Mouse (Mus musculus) liver, embryonic 15.5 days (tissue): ENCODE measurements at regions not wholly inside any gene's neighbourhood (a gene's known extent, or its start where the extent isn't known, plus 50 kb on each side); places are given as distances from the start of the nearest gene placed in this dataset.

Experiments
- ATAC-seq: fragments of 200-750 bp; cut with Nextera tagmentation; 2 replicates; pipeline ENCODE4 v1.8.0; 2017; ENCODE audit warnings: moderate number of reproducible peaks, mild to moderate bottlenecking, moderate library complexity; ENCODE audit not compliant: insufficient read depth
- H3K27ac ChIP-seq: fragments of 300-500 bp; sonication (generic); replicated peaks from 2 replicates; pipeline ENCODE4 v1.5.1; 2015; ENCODE audit warnings: mild to moderate bottlenecking, inconsistent platforms
- H3K27me3 ChIP-seq: fragments of 300-500 bp; sonication (generic); 2 replicates; pipeline ENCODE4 v1.6.1; 2015; ENCODE audit warnings: mild to moderate bottlenecking, inconsistent platforms
- H3K36me3 ChIP-seq: fragments of 300-500 bp; sonication (generic); replicated peaks from 2 replicates; pipeline ENCODE4 v1.6.1; 2015; ENCODE audit warnings: moderate library complexity, mild to moderate bottlenecking, inconsistent platforms
- H3K4me1 ChIP-seq: fragments of 300-500 bp; sonication (generic); replicated peaks from 2 replicates; pipeline ENCODE4 v1.6.1; 2015; ENCODE audit warnings: inconsistent platforms
- H3K4me2 ChIP-seq: fragments of 300-500 bp; sonication (generic); 2 replicates; pipeline ENCODE4 v1.6.1; 2015; ENCODE audit warnings: moderate library complexity, mild to moderate bottlenecking, inconsistent platforms
- H3K4me3 ChIP-seq: fragments of 300-500 bp; sonication (generic); replicated peaks from 2 replicates; pipeline ENCODE4 v1.5.1; 2015; ENCODE audit warnings: mild to moderate bottlenecking, inconsistent platforms
- H3K9ac ChIP-seq: fragments of 300-500 bp; sonication (generic); 2 replicates; pipeline ENCODE4 v1.6.1; 2015; ENCODE audit warnings: moderate library complexity, mild to moderate bottlenecking, inconsistent platforms
- H3K9me3 ChIP-seq: fragments of 300-500 bp; sonication (generic); replicated peaks from 2 replicates; pipeline ENCODE4 v1.6.1; 2016; ENCODE audit warnings: inconsistent platforms
- WGBS: fragments of 180-500 bp; shearing (Covaris S2); methylation state at CpG from one replicate; pipeline ENCODE4 v1.1.7; 2015; ENCODE audit warnings: mixed read lengths; ENCODE audit not compliant: insufficient replicate concordance; 5-methylcytosine and 5-hydroxymethylcytosine counted together

DNA sequence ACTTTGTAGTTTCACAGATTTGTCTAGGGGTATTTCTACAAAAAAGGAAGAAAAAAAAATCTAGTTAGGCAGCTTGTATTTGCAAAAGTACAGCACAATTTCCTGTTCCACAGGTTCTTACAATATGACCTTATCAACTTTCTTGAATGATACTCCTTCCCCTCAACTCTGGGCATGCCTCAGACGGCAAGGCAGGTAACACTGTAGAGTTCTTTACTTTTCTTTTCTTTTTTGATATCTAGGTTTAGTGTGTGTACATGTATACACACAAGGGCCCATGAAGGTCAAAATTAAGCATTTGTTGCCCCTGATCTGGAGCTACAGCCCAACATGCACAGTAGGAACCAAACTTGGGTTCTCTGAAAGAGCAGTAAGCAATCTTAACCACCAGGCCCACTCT lies 381.4 kb upstream of the Acvr2a start:
- Histone ChIP-seq H3K4me2 (no peak overlapping the region), H3K9me3 (no peaks in the 10 kb centered on the region), H3K27ac (no peak overlapping the region), H3K4me3 (no peak overlapping the region), H3K9ac (no peak overlapping the region), H3K27me3 (no peaks in the 10 kb centered on the region), H3K36me3 (no peaks in the 10 kb centered on the region), H3K4me1 (no peaks in the 10 kb centered on the region)
- 52% methylated on average over 1 of the region's 1 CpGs for WGBS
- no peak for ATAC-seq

DNA sequence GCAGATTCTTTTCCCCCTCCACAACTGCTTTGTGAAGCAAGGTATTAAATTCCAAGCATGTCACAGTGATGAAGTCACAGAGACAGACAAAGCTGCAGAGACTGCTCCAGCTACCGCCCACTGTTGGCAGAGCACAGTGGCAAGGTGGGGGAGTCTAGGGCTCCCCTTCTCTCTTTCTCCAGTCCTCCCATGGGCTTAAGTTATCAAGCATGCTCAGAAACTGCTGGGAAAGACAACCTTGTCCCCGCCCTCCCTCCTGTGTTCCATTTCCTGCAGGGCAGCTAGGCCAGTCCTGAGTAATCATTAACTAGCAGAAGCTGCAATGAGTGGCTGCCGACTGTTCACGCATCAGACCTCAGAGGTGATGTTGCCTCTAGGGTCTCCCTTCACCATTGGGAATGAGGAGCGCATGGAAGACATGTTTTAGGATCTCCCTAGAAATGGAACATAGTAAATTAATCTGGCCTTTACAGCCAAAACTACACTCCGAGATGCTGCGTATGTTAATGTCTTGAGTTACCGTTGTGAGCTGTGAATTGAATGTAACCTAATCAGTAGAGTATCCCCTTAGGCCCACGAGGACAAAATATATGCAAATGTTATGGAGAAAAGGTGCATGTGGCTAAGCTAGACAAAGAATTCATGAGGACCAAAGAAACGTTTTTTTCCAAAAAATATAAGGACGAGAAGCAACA lies 372.5 kb upstream of the Acvr2a start:
- Histone ChIP-seq H3K4me3 (no peak overlapping the region), H3K4me1 (no peaks in the 10 kb centered on the region), H3K4me2 (no peak overlapping the region), H3K9ac (no peak overlapping the region), H3K9me3 (no peaks in the 10 kb centered on the region), H3K27ac (no peak overlapping the region), H3K36me3 (no peaks in the 10 kb centered on the region), H3K27me3 (no peaks in the 10 kb centered on the region)
- 0 out of 2 replicates have a peak, but pooled peaks have one; percentile 7 for ATAC-seq
- 55% methylated on average over 11 of the region's 11 CpGs for WGBS

GRCm38 (mm10) chr2:48441991-48442544 lies 371.8 kb upstream of the Acvr2a start:
- no peak for ATAC-seq
- no peaks in the 10 kb centered on the region for H3K9me3 ChIP-seq
- no peaks in the 10 kb centered on the region for H3K27me3 ChIP-seq
- H3K27ac ChIP-seq, result no peak overlapping the region
- no peak overlapping the region for H3K4me3 ChIP-seq
- H3K9ac ChIP-seq, result no peak overlapping the region
- no peak overlapping the region for H3K4me2 ChIP-seq
- no peaks in the 10 kb centered on the region for H3K36me3 ChIP-seq
- no peaks in the 10 kb centered on the region for H3K4me1 ChIP-seq
- WGBS, result 54% methylated on average over 10 of the region's 10 CpGs

DNA sequence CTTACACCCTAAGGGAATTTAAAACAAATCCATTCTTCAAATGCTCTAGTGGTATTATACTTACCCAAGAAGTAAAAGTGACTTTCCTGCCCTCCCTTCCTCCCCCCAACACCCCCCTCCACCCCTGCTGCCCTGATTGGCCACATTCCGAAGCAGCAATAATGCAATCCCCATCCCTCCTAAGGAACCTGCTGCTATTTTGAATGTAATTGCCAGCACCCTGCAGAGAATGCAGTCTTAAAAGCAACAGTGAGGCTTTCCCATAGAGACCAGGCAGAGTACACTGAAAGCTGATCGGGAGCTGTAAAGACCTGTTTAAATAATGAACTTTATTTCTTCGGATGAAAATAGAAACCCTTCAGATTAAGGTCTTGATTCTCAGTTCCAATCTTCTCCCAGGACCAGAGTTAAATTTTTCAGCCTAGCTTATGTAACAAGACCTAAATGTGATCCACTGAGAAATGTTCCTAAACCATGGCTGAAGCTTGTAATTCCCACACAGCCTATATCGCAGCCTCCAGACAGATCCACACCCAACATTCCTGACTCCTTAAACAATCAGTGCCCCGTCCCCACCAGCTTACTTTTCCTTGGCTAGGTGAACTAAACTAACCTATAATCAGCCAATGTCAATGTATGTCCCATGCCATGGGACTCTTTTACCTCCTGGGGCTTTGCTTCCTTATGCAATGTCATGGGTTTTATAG lies 367.9 kb upstream of the Acvr2a start:
- no peaks in the 10 kb centered on the region for H3K27me3 ChIP-seq
- no peak overlapping the region for H3K4me3 ChIP-seq
- no peaks in the 10 kb centered on the region for H3K9me3 ChIP-seq
- no peaks in the 10 kb centered on the region for H3K36me3 ChIP-seq
- H3K4me1 ChIP-seq, result no peaks in the 10 kb centered on the region
- no peak overlapping the region for H3K9ac ChIP-seq
- no peak overlapping the region for H3K4me2 ChIP-seq
- 44% methylated on average over 5 of the region's 5 CpGs for WGBS
- H3K27ac ChIP-seq, result no peak overlapping the region
- no peak for ATAC-seq

- no peaks in the 10 kb centered on the region for H3K27me3 ChIP-seq
- H3K27ac ChIP-seq, result no peak overlapping the region
- ATAC-seq, result no peak
- H3K4me2 ChIP-seq, result no peak overlapping the region
- no peaks in the 10 kb centered on the region for H3K9me3 ChIP-seq
- H3K9ac ChIP-seq, result no peak overlapping the region
- H3K36me3 ChIP-seq, result no peaks in the 10 kb centered on the region
- H3K4me3 ChIP-seq, result no peak overlapping the region
- no peaks in the 10 kb centered on the region for H3K4me1 ChIP-seq
- WGBS, result 62% methylated on average over 5 of the region's 5 CpGs
These were observed 367.3 kb upstream of the Acvr2a start for GRCm38 (mm10) chr2:48446617-48447016.

DNA sequence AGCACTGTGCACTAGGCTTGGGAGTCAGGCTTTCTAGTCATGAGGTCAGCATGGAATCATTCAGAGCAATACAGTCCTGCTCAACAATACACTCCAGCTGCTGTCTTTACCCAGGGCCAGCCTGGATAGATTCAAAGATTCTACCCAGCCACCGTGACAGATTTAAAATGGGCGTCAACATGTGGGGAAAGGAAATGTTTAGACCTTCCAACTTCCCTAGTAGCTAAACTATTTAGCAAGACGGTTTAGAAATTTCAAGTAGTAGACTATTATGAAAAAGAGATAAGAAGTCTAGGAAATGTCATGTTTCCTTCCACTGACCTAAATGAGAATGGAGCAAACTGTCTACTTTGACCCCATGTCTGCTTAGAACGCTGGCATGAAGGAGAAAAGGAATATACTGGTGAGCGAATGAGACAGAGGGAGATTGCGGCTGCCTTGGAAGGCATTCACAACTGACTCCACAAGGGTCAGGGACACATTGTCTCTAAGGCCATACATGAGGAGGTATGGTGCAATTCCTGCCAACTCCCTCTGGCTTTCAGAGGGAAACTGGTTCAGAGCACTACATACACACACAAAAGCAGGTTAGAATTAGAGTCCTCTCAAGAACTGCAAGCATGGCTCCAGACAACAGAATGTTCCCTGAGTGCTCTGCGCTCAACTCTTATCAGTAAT lies 364.6 kb upstream of the Acvr2a start:
- Histone ChIP-seq H3K27ac (no peak overlapping the region), H3K9ac (no peak overlapping the region), H3K9me3 (no peaks in the 10 kb centered on the region), H3K4me3 (no peak overlapping the region), H3K36me3 (no peaks in the 10 kb centered on the region), H3K27me3 (no peaks in the 10 kb centered on the region), H3K4me1 (no peaks in the 10 kb centered on the region), H3K4me2 (no peak overlapping the region)
- ATAC-seq, result no peak
- WGBS, result 55% methylated on average over 7 of the region's 7 CpGs

GRCm38 (mm10) chr2:48456072-48457040 lies 357.6 kb upstream of the Acvr2a start:
- Histone ChIP-seq H3K27ac (no peak overlapping the region), H3K9ac (no peak overlapping the region), H3K36me3 (no peaks in the 10 kb centered on the region), H3K9me3 (no peaks in the 10 kb centered on the region), H3K4me2 (no peak overlapping the region), H3K4me3 (no peak overlapping the region), H3K4me1 (no peaks in the 10 kb centered on the region), H3K27me3 (no peaks in the 10 kb centered on the region)
- no peak for ATAC-seq
- WGBS, result 37% methylated on average over 7 of the region's 7 CpGs

DNA sequence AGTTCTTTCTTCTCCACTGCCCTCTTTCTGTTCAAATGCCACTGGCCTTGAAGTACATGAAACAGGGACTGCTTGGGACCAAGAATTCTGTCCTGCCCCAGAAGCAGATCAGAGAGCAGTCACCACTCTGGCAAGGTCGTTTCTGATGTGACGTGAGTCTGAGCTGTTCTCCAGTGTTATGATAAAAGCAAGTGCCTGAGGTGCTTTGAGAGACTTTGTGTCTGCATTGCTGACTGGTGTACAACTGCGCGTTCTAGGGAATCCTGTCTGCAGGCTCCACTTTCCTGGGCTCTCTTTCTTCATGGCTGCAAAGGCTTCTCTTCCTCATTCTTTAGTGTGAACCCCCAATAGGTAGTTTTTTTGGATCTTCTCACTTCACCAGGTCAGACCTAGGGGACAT lies 356.8 kb upstream of the Acvr2a start:
- H3K4me1 ChIP-seq, result no peaks in the 10 kb centered on the region
- no peak overlapping the region for H3K4me2 ChIP-seq
- no peak overlapping the region for H3K9ac ChIP-seq
- no peaks in the 10 kb centered on the region for H3K27me3 ChIP-seq
- 61% methylated on average over 4 of the region's 4 CpGs for WGBS
- H3K36me3 ChIP-seq, result no peaks in the 10 kb centered on the region
- H3K9me3 ChIP-seq, result no peaks in the 10 kb centered on the region
- no peak overlapping the region for H3K4me3 ChIP-seq
- ATAC-seq, result no peak
- H3K27ac ChIP-seq, result no peak overlapping the region

DNA sequence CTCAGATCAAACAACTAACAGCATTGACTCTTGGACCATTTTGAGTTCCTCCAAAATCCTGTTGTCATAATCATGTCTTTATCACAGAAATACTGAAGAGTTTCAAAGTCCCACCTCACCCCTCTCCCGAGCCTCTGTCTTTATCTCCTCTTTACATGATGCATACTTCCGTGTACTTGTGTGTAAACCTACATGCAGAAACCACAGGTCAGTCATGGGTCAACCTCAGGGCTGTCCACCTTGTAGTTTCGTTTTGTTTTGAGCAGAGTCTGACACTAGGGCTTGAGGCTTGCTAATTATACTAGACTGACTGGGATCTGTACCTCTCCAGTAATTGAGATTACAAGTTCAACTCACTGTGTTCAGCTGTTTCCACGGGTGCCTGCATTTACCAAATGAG lies 348.4 kb upstream of the Acvr2a start:
- Histone ChIP-seq H3K4me1 (no peaks in the 10 kb centered on the region), H3K36me3 (no peaks in the 10 kb centered on the region), H3K9me3 (no peaks in the 10 kb centered on the region), H3K4me3 (no peak overlapping the region), H3K27ac (no peak overlapping the region), H3K9ac (no peak overlapping the region), H3K27me3 (no peaks in the 10 kb centered on the region), H3K4me2 (no peak overlapping the region)
- WGBS, result 38% methylated on average over 4 of the region's 4 CpGs
- ATAC-seq, result no peak

DNA sequence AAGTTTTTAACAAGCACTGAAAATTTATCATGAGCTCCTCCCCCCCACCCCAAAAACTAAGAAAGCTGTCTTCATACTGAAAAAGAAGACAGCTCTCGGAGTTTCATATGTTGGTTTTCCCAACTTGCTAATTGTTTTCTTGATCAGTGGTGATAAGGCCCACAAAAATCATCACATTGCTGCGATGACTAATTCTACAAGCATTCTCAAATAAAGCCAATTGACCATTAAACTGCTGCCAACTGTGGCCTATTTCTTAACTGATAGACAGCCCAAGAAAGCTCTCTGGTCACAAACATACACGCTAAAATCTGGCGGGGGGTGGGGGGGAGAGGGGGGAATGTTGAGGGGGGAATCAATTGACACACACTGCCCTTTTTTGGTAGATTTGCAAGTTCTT lies 345.0 kb upstream of the Acvr2a start:
- WGBS, result 56% methylated on average over 4 of the region's 4 CpGs
- Histone ChIP-seq H3K27me3 (no peaks in the 10 kb centered on the region), H3K27ac (no peak overlapping the region), H3K36me3 (no peaks in the 10 kb centered on the region), H3K9ac (no peak overlapping the region), H3K9me3 (no peaks in the 10 kb centered on the region), H3K4me3 (no peak overlapping the region), H3K4me2 (no peak overlapping the region), H3K4me1 (no peaks in the 10 kb centered on the region)
- ATAC-seq, result no peak
